Mouse (Mus musculus): ENCODE results near the gene Trim71. TPM values are rescaled to one million over a fixed set of nuclear protein-coding genes. Genes with fewer than 3 reads are reported as not detected.

Gene Trim71
- 132 and 141 TPM in 2 replicates for total RNA-seq (2012; rRNA removed)

DNA sequence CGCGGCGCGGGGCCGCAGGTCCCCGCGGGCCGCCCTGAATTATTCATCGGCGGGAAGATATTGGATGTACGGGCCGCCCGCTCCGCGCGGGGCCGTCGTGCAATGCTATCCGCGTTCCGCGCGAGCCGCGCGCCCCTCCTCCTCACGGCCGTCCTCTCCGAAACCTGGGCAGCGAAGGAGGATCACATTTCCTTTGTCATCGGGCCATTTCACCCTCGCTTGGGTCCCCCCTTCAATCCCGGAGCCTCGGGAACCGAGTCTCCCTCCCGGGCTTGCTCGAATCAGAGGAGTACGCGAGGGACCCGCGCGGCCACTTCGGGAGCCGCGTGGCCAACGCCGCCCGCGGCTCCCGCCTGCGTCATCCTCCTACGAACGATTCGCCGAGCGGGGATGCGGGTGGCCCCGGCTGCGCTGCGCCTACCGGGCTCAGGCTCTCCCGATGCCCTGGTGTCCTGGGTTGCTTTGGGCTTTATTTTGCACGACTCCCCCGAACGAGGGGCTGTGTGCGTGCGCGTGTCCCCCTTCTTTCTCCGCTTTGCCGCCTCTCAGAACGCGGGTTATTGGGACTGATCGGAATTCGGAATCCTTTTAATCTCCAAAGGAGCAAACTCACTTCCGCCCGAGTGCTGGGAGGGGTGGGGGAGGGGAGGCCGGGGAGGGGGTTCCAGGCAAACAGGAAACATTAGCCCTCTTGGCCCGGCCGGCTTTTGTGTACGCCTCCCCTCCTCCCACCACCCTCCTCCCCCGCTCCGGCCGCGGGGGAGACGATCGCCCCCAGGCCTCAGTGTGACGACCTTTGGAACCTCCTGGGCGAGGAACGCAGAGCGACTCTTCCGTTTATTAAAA, at the start of gene Trim71:
Gene Trim71 (minus strand): TSS at position 609 of the 846 bp plus-strand sequence.
- H3K4me3 ChIP-seq (ENCODE audit: insufficient read depth in 1 of 2, low read depth in 1 of 2, low read length in 2 of 2, poor library complexity in 1 of 2, severe bottlenecking in 1 of 2) = peak within 1 kb of the TSS; percentile 91 to 99
- in situ Hi-C loops (cut with MboI; ENCODE audit: low sequenced_read_pairs in 2 of 2, unreplicated experiment in 2 of 2) = no loop called here
- H3K27ac ChIP-seq (ENCODE audit: insufficient read depth, low read depth, low read length, poor library complexity, severe bottlenecking) = peak within 1 kb of the TSS; percentile 100
- H3K4me1 ChIP-seq (ENCODE audit: control insufficient read depth in 2 of 2, insufficient read depth in 2 of 2, low read length in 2 of 2, poor library complexity in 1 of 2) = peaks cover 2 to 5% of the 10 kb centered on the region in 2 experiments
- peaks cover 26% of the 10 kb centered on the region for H3K36me3 ChIP-seq (ENCODE audit: control insufficient read depth, insufficient read depth, low read length, poor library complexity, severe bottlenecking)
- H3K9me3 ChIP-seq (ENCODE audit: control insufficient read depth, insufficient read depth, low read depth, low read length) = no peaks in the 10 kb centered on the region
- no peak for DNase-seq (ENCODE audit: low read depth, low spot score)
- TF ChIP-seq HCFC1 (IDR thresholded peaks at IDR 0.05; ENCODE audit: borderline replicate concordance, insufficient read depth, low read length) (no peak), MAFK (IDR thresholded peaks at IDR 0.05; ENCODE audit: insufficient read depth, low read depth, low read length) (no peak), CHD2 (IDR thresholded peaks at IDR 0.05; ENCODE audit: low read depth, low read length) (peak; percentile 23; the same call in 1 of the 2 replicates), ZNF384 (IDR thresholded peaks at IDR 0.05; ENCODE audit: low read depth, low read length) (0 out of 2 replicates have a peak, but pooled peaks have one; percentile 58), ZC3H11A (IDR thresholded peaks at IDR 0.05; ENCODE audit: borderline replicate concordance, low read depth, low read length) (no peak)
- peak within 1 kb of the TSS; percentile 99 for H3K9ac ChIP-seq (ENCODE audit: insufficient read depth, low read depth, low read length, poor library complexity, severe bottlenecking)

DNA sequence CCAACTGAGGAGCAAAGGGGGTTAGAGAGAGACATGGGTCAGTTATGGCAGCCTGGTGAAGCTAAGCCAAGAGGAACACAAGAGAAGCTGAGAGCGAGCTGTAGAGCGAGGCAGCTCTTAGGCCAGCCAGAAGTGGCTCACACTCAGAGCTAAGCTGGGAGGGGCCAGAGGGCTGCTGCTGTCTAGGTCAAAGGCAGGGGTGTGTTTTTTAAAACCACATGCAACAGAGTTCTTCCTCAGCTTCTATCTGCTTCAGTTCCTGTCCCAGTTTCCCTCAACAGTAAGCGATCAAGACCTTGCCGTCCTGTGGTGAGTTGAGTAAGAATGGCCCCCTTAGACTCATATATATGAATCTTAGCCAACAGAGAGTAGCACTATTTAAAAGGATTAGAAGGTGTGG, 48.9 kb upstream of the Trim71 start:
- DNase-seq (ENCODE audit: low read depth, low spot score) = no peak
- Histone ChIP-seq H3K9me3 (ENCODE audit: control insufficient read depth, insufficient read depth, low read depth, low read length) (no peaks in the 10 kb centered on the region), H3K27ac (ENCODE audit: insufficient read depth, low read depth, low read length, poor library complexity, severe bottlenecking) (no peak overlapping the region), H3K9ac (ENCODE audit: insufficient read depth, low read depth, low read length, poor library complexity, severe bottlenecking) (peak overlapping the region; percentile 6; the same call in 1 of the 2 replicates), H3K4me3 (ENCODE audit: insufficient read depth in 1 of 2, low read depth in 1 of 2, low read length in 2 of 2, poor library complexity in 1 of 2, severe bottlenecking in 1 of 2) (peak overlapping the region; percentile 25 to 60), H3K36me3 (ENCODE audit: control insufficient read depth, insufficient read depth, low read length, poor library complexity, severe bottlenecking) (peaks cover 41% of the 10 kb centered on the region), H3K4me1 (ENCODE audit: control insufficient read depth in 2 of 2, insufficient read depth in 2 of 2, low read length in 2 of 2, poor library complexity in 1 of 2) (peaks cover 0 to 15% of the 10 kb centered on the region in 2 experiments; a peak in 2 of 4 replicates)
- no peak for TF ChIP-seq CHD2 (IDR thresholded peaks at IDR 0.05; ENCODE audit: low read depth, low read length)
- TF ChIP-seq HCFC1 (IDR thresholded peaks at IDR 0.05; ENCODE audit: borderline replicate concordance, insufficient read depth, low read length) = no peak
- TF ChIP-seq MAFK (IDR thresholded peaks at IDR 0.05; ENCODE audit: insufficient read depth, low read depth, low read length) = no peak
- no peak for TF ChIP-seq ZC3H11A (IDR thresholded peaks at IDR 0.05; ENCODE audit: borderline replicate concordance, low read depth, low read length)
- TF ChIP-seq ZNF384 (IDR thresholded peaks at IDR 0.05; ENCODE audit: low read depth, low read length) = no peak
- in situ Hi-C loops (cut with MboI; ENCODE audit: low sequenced_read_pairs in 2 of 2, unreplicated experiment in 2 of 2) = no loop called here

DNA sequence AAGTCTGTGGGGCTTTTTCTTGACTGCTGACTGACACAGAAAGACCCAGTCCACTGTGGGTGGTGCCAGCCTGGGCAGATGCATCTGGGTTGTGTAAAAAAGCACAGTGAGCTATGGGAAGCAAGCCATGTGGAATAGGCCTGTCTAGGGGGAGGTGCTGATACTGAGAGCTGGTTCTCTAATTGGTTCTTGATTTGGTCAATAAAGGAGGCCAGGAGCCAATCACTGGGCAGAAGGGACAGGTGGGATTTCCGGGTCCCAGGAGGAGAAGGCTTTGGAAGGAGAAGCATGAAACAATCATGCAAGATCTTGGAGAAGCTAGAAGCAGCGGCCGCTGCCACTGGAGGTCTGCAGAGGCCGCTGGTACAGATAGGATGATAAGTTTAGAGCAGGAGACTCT, 48.4 kb upstream of the Trim71 start:
- peak overlapping the region; percentile 25 to 60 for H3K4me3 ChIP-seq (ENCODE audit: insufficient read depth in 1 of 2, low read depth in 1 of 2, low read length in 2 of 2, poor library complexity in 1 of 2, severe bottlenecking in 1 of 2)
- no peaks in the 10 kb centered on the region for H3K9me3 ChIP-seq (ENCODE audit: control insufficient read depth, insufficient read depth, low read depth, low read length)
- TF ChIP-seq MAFK (IDR thresholded peaks at IDR 0.05; ENCODE audit: insufficient read depth, low read depth, low read length) = no peak
- TF ChIP-seq HCFC1 (IDR thresholded peaks at IDR 0.05; ENCODE audit: borderline replicate concordance, insufficient read depth, low read length) = no peak
- no peak for TF ChIP-seq ZC3H11A (IDR thresholded peaks at IDR 0.05; ENCODE audit: borderline replicate concordance, low read depth, low read length)
- 0 out of 2 replicates have a peak, but pooled peaks have one; percentile 52 for TF ChIP-seq CHD2 (IDR thresholded peaks at IDR 0.05; ENCODE audit: low read depth, low read length)
- no peak for TF ChIP-seq ZNF384 (IDR thresholded peaks at IDR 0.05; ENCODE audit: low read depth, low read length)
- in situ Hi-C loops (cut with MboI; ENCODE audit: low sequenced_read_pairs in 2 of 2, unreplicated experiment in 2 of 2) = no loop called here
- no peak overlapping the region for H3K27ac ChIP-seq (ENCODE audit: insufficient read depth, low read depth, low read length, poor library complexity, severe bottlenecking)
- no peak for DNase-seq (ENCODE audit: low read depth, low spot score)
- peaks cover 41% of the 10 kb centered on the region for H3K36me3 ChIP-seq (ENCODE audit: control insufficient read depth, insufficient read depth, low read length, poor library complexity, severe bottlenecking)
- peaks cover 0 to 15% of the 10 kb centered on the region in 2 experiments; a peak in 2 of 4 replicates for H3K4me1 ChIP-seq (ENCODE audit: control insufficient read depth in 2 of 2, insufficient read depth in 2 of 2, low read length in 2 of 2, poor library complexity in 1 of 2)
- peak overlapping the region; percentile 6; the same call in 1 of the 2 replicates for H3K9ac ChIP-seq (ENCODE audit: insufficient read depth, low read depth, low read length, poor library complexity, severe bottlenecking)

DNA sequence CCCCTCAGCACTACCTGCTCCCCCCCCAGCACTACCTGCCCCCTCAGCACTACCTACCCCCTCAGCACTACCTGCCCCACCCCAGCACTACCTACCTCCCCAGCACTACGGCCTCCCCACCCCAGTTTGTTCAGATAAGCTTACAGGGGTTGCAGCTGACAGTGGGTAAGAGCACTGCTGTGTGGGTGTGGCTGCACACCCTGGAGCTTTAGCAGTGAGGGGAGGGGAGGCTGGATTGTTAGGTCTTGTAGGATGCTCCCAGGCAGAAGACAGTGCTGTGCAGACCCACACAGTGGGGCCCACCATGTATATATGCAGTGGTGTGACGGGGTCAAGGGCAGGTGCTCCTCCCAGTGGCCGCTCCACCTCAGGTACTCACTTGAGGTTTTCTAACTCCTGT, 46.1 kb upstream of the Trim71 start:
- H3K27ac ChIP-seq (ENCODE audit: insufficient read depth, low read depth, low read length, poor library complexity, severe bottlenecking) = no peak overlapping the region; the same call in 1 of the 2 replicates
- H3K9ac ChIP-seq (ENCODE audit: insufficient read depth, low read depth, low read length, poor library complexity, severe bottlenecking) = no peak overlapping the region
- no peak for DNase-seq (ENCODE audit: low read depth, low spot score)
- peaks cover 40% of the 10 kb centered on the region for H3K36me3 ChIP-seq (ENCODE audit: control insufficient read depth, insufficient read depth, low read length, poor library complexity, severe bottlenecking)
- TF ChIP-seq ZNF384 (IDR thresholded peaks at IDR 0.05; ENCODE audit: low read depth, low read length) = no peak
- TF ChIP-seq HCFC1 (IDR thresholded peaks at IDR 0.05; ENCODE audit: borderline replicate concordance, insufficient read depth, low read length) = no peak
- no peak for TF ChIP-seq MAFK (IDR thresholded peaks at IDR 0.05; ENCODE audit: insufficient read depth, low read depth, low read length)
- TF ChIP-seq ZC3H11A (IDR thresholded peaks at IDR 0.05; ENCODE audit: borderline replicate concordance, low read depth, low read length) = no peak
- TF ChIP-seq CHD2 (IDR thresholded peaks at IDR 0.05; ENCODE audit: low read depth, low read length) = no peak
- H3K4me3 ChIP-seq (ENCODE audit: insufficient read depth in 1 of 2, low read depth in 1 of 2, low read length in 2 of 2, poor library complexity in 1 of 2, severe bottlenecking in 1 of 2) = no peak overlapping the region
- no peaks in the 10 kb centered on the region for H3K9me3 ChIP-seq (ENCODE audit: control insufficient read depth, insufficient read depth, low read depth, low read length)
- in situ Hi-C loops (cut with MboI; ENCODE audit: low sequenced_read_pairs in 2 of 2, unreplicated experiment in 2 of 2) = no loop called here
- H3K4me1 ChIP-seq (ENCODE audit: control insufficient read depth in 2 of 2, insufficient read depth in 2 of 2, low read length in 2 of 2, poor library complexity in 1 of 2) = peaks cover 0 to 13% of the 10 kb centered on the region in 2 experiments; a peak in 2 of 4 replicates

Measured in ES-E14 (cell line).